Mouse (Mus musculus) hindbrain, embryonic 11.5 days (tissue): Measurements from ENCODE around the gene Ciz1. TPM values are rescaled to one million over a fixed set of nuclear protein-coding genes. Genes with fewer than 3 reads are reported as not detected.

Experiments
- ATAC-seq: fragments of 200-750 bp; cut with Nextera tagmentation; 2 replicates; pipeline ENCODE4 v1.8.0; 2017; ENCODE audit warnings: mild to moderate bottlenecking, moderate TSS enrichment, moderate library complexity; ENCODE audit not compliant: low FRiP score
- DNase-seq: peaks from one replicate; pipeline ENCODE4 v3.0.0-alpha.2; 2015; ENCODE audit warnings: low spot score
- H3K27ac ChIP-seq: fragments of 300-500 bp; sonication (generic); 2 replicates; pipeline ENCODE4 v1.5.1; 2014; ENCODE audit warnings: mild to moderate bottlenecking, low read depth, low read length
- H3K27me3 ChIP-seq: fragments of 300-500 bp; sonication (generic); 2 replicates; pipeline ENCODE4 v1.6.1; 2014; ENCODE audit warnings: mild to moderate bottlenecking, low read length, moderate library complexity, mixed read lengths; ENCODE audit not compliant: control insufficient read depth, insufficient read depth
- H3K36me3 ChIP-seq: fragments of 300-500 bp; sonication (generic); 2 replicates; pipeline ENCODE4 v1.6.1; 2014; ENCODE audit warnings: mild to moderate bottlenecking, low read length, moderate library complexity, mixed read lengths; ENCODE audit not compliant: control insufficient read depth, insufficient read depth
- H3K4me1 ChIP-seq: fragments of 300-500 bp; sonication (generic); replicated peaks from 2 replicates; pipeline ENCODE4 v1.6.1; 2014; ENCODE audit warnings: low read length, mixed read lengths; ENCODE audit not compliant: control insufficient read depth, insufficient read depth
- H3K4me2 ChIP-seq: fragments of 300-500 bp; sonication (generic); replicated peaks from 2 replicates; pipeline ENCODE4 v1.6.1; 2014; ENCODE audit warnings: mild to moderate bottlenecking, low read depth, low read length
- H3K4me3 ChIP-seq: fragments of 300-500 bp; sonication (generic); 2 replicates; pipeline ENCODE4 v1.5.1; 2014; ENCODE audit warnings: low read depth, low read length
- H3K9ac ChIP-seq: fragments of 300-500 bp; sonication (generic); 2 replicates; pipeline ENCODE4 v1.6.1; 2014; ENCODE audit warnings: low read depth, low read length
- H3K9me3 ChIP-seq: fragments of 300-500 bp; sonication (generic); 2 replicates; pipeline ENCODE4 v1.6.1; 2016; ENCODE audit warnings: low read length; ENCODE audit not compliant: control insufficient read depth
- WGBS: fragments of 180-500 bp; shearing (Covaris S2); extraction: QIAGEN DNeasy Blood & Tissue Kit; methylation state at CpG from one replicate; pipeline ENCODE4 v1.1.7; 2014; 5-methylcytosine and 5-hydroxymethylcytosine counted together
- polyA plus RNA-seq: library from polyadenylated mRNA; unstranded; fragments of >200 nt; fragmentation: Nextera tagmentation; extraction: Ambion mirVana; gene quantifications from 2 replicates; pipeline ENCODE4 v1.2.1, GENCODE M21; 2014

Gene Ciz1
- polyA plus RNA-seq, 1 experiment from 2014 or later, result 49.0 TPM

- WGBS, result 92% methylated on average over 4 of the region's 4 CpGs
Observed at GRCm38 (mm10) chr2:32341634-32341939, 10.5 kb upstream of the Ciz1 start.

DNA sequence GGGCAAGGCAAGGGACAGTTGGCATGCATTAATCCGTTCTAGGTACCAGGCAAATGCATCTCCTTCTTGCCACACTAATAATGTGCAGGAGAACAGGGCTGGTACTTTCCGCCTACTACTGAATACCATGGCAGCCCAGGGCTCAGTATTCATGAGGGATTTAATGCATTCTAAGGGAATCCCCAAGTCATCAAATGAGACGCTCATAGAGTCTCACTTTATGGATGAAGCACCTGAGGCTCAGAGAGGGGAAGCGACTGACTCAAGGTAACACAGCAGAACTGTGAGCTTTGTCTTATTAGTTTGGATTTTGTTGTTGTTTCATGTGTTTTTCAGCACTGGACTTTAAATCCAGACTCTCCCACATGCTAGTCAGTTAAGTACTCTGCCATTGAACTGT lies 10.1 kb upstream of the Ciz1 start:
- H3K9me3 ChIP-seq, result no peaks in the 10 kb centered on the region
- DNase-seq (no peak), ATAC-seq (no peak)
- H3K4me3 ChIP-seq, result no peak overlapping the region
- H3K9ac ChIP-seq, result no peak overlapping the region
- no peaks in the 10 kb centered on the region; the same call in 1 of the 2 replicates for H3K27me3 ChIP-seq
- H3K4me2 ChIP-seq, result no peak overlapping the region
- WGBS, result 88% methylated on average over 4 of the region's 4 CpGs
- H3K4me1 ChIP-seq, result 0 out of 2 replicates have a peak, but pooled peaks cover 4% of the 10 kb centered on the region
- no peaks in the 10 kb centered on the region for H3K36me3 ChIP-seq
- no peak overlapping the region for H3K27ac ChIP-seq

More at GRCm38 (mm10) chr2:32341634-32341939, 10.5 kb upstream of the Ciz1 start:
- H3K27me3 ChIP-seq, result no peaks in the 10 kb centered on the region; the same call in 1 of the 2 replicates
- 0 out of 2 replicates have a peak, but pooled peaks cover 4% of the 10 kb centered on the region for H3K4me1 ChIP-seq
- no peak for ATAC-seq
- no peaks in the 10 kb centered on the region for H3K36me3 ChIP-seq
- H3K4me2 ChIP-seq, result no peak overlapping the region
- DNase-seq, result no peak
- no peak overlapping the region for H3K27ac ChIP-seq
- H3K4me3 ChIP-seq, result no peak overlapping the region
- H3K9ac ChIP-seq, result no peak overlapping the region
- no peaks in the 10 kb centered on the region for H3K9me3 ChIP-seq

- H3K9ac ChIP-seq, result no peak overlapping the region
- 77% methylated on average over 6 of the region's 6 CpGs for WGBS
- ATAC-seq (no peak), DNase-seq (no peak)
- no peaks in the 10 kb centered on the region for H3K36me3 ChIP-seq
- H3K9me3 ChIP-seq, result no peaks in the 10 kb centered on the region
- 0 out of 2 replicates have a peak, but pooled peaks cover 4% of the 10 kb centered on the region for H3K4me1 ChIP-seq
- no peaks in the 10 kb centered on the region for H3K27me3 ChIP-seq
- H3K4me3 ChIP-seq, result no peak overlapping the region
- H3K27ac ChIP-seq, result no peak overlapping the region
- no peak overlapping the region for H3K4me2 ChIP-seq
Observed at GRCm38 (mm10) chr2:32342539-32343350, 9.4 kb upstream of the Ciz1 start.

DNA sequence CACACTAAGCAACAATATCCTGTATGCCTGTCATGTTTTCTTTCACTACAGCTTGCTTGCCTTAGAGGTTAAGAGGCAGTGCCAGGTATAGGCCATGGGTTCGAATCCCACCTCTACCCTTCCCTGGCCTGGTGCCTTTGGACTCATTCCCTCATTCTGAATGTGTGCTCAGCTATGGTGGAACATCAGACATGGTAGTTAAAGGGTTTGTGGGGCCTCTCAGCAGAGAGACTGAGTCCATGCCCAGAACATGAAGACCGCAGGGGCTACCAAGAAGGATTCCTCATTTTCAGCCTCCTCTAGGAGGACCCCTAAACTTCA lies 8.8 kb upstream of the Ciz1 start:
- ATAC-seq, result no peak
- no peak for DNase-seq
- H3K9me3 ChIP-seq, result no peaks in the 10 kb centered on the region
- H3K4me3 ChIP-seq, result no peak overlapping the region
- 0 out of 2 replicates have a peak, but pooled peaks cover 4% of the 10 kb centered on the region for H3K4me1 ChIP-seq
- H3K4me2 ChIP-seq, result no peak overlapping the region
- WGBS, result 91% methylated on average over 2 of the region's 2 CpGs
- H3K36me3 ChIP-seq, result no peaks in the 10 kb centered on the region
- no peak overlapping the region for H3K9ac ChIP-seq
- no peaks in the 10 kb centered on the region for H3K27me3 ChIP-seq
- no peak overlapping the region for H3K27ac ChIP-seq

- ATAC-seq (no peak), DNase-seq (no peak)
- H3K4me2 ChIP-seq, result no peak overlapping the region
- H3K9me3 ChIP-seq, result no peaks in the 10 kb centered on the region
- no peak overlapping the region for H3K27ac ChIP-seq
- no peak overlapping the region for H3K9ac ChIP-seq
- 81% methylated on average over 9 of the region's 10 CpGs for WGBS
- 0 out of 2 replicates have a peak, but pooled peaks cover 4% of the 10 kb centered on the region for H3K4me1 ChIP-seq
- H3K36me3 ChIP-seq, result no peaks in the 10 kb centered on the region
- H3K4me3 ChIP-seq, result no peak overlapping the region
- no peaks in the 10 kb centered on the region for H3K27me3 ChIP-seq
Observed at GRCm38 (mm10) chr2:32344056-32344455, 8.1 kb upstream of the Ciz1 start.

GRCm38 (mm10) chr2:32344598-32345321 lies 7.4 kb upstream of the Ciz1 start:
- DNase-seq (no peak), ATAC-seq (no peak)
- 63% methylated on average over 14 of the region's 14 CpGs for WGBS
- Histone ChIP-seq H3K36me3 (no peaks in the 10 kb centered on the region), H3K4me2 (no peak overlapping the region), H3K27me3 (no peaks in the 10 kb centered on the region), H3K4me1 (0 out of 2 replicates have a peak, but pooled peaks cover 4% of the 10 kb centered on the region), H3K9me3 (no peaks in the 10 kb centered on the region), H3K27ac (no peak overlapping the region), H3K9ac (no peak overlapping the region), H3K4me3 (no peak overlapping the region)

DNA sequence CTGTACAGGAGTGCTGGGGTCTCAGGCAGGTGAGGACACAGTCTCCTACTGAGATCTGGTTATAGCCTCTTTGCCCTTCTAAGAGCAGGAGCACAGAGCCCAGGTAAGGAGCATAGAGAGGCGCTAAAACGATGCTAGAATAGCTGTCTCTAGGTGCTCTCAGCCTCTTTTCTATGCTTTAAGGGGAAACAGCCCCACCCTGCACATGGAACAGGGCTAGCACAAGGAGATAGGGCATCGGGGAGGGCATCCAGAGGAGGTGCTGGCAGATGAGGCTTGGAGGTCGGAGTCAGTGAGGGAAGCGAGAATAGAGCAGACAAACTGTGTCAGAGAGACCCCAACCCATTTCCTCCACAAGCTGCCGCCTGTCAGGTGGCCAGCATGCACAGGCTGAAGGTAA lies 5.1 kb upstream of the Ciz1 start:
- no peak for ATAC-seq
- H3K4me1 ChIP-seq, result peaks cover 8% of the 10 kb centered on the region; the same call in 1 of the 2 replicates
- H3K27ac ChIP-seq, result no peak overlapping the region
- H3K9ac ChIP-seq, result no peak overlapping the region
- WGBS, result 77% methylated on average over 6 of the region's 6 CpGs
- no peak for DNase-seq
- no peaks in the 10 kb centered on the region for H3K36me3 ChIP-seq
- no peak overlapping the region for H3K4me2 ChIP-seq
- no peak overlapping the region for H3K4me3 ChIP-seq
- no peaks in the 10 kb centered on the region for H3K9me3 ChIP-seq
- no peaks in the 10 kb centered on the region; the same call in 1 of the 2 replicates for H3K27me3 ChIP-seq

DNA sequence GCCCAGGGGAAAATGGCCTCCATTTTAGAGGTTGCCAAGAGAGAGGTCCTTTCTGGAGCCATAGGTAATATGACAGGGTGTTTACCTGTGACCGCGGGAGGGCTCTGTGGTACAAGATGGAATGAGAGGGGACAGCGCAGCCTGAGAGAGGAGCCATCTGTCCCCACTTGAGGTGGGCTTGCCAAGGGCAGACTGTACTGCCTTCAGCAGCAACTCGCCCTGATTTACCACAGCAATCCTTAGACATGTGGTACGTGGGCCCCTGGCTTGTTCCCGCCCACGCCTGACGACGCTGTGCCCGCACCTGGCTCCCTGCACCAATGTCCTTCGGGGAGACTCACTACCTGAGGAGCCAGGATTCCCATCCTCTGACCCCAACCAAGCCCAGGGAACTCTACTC lies 3.8 kb upstream of the Ciz1 start:
- ATAC-seq, result no peak
- peaks cover 6% of the 10 kb centered on the region; the same call in 1 of the 2 replicates for H3K4me1 ChIP-seq
- no peak overlapping the region for H3K4me3 ChIP-seq
- DNase-seq, result no peak
- H3K9ac ChIP-seq, result no peak overlapping the region
- H3K27ac ChIP-seq, result no peak overlapping the region
- H3K9me3 ChIP-seq, result no peaks in the 10 kb centered on the region
- no peaks in the 10 kb centered on the region; the same call in 1 of the 2 replicates for H3K27me3 ChIP-seq
- no peaks in the 10 kb centered on the region for H3K36me3 ChIP-seq
- H3K4me2 ChIP-seq, result no peak overlapping the region
- WGBS, result 86% methylated on average over 11 of the region's 11 CpGs
